Mouse (Mus musculus) E14TG2a.4 (cell line): Measurements from ENCODE around the gene Crb2.

Experiments
- CTCF ChIP-seq: conservative IDR thresholded peaks from 2 replicates; pipeline ENCODE4 v1.5.1; 2014; ENCODE audit warnings: low read length
- NANOG ChIP-seq: IDR thresholded peaks from 2 replicates; pipeline ENCODE4 v1.6.1; 2014; ENCODE audit warnings: borderline replicate concordance, low read length, mixed read lengths

- TF ChIP-seq CTCF (no peak), NANOG (no peak; the same call in 1 of the 2 replicates)
These were observed 8.9 kb upstream of the Crb2 start for GRCm38 (mm10) chr2:37767080-37767547.
